Mouse (Mus musculus) mature B cell (primary cell): ENCODE data around the gene Lima1.
"Not testable (repeated sequence)": the region's sequence is repeated elsewhere in the genome, so short reads cannot be mapped to it uniquely, and the experiment has no call there.

ENCODE experiments used
- in situ Hi-C: fragments of 300-500 bp; cut with MboI; formaldehyde crosslinking; loops from 2 replicates; pipeline ENCODE4 v1.14.3; 2019

The Lima1 gene

GRCm38 (mm10) chr15:99875334-99875869 lies at the start of gene Lima1:
Lima1 (minus strand) TSS chr15:99875456.
- in situ Hi-C loops, result no loop called here

- in situ Hi-C loops, result no loop called here
Observed at GRCm38 (mm10) chr15:99919601-99920158, 44.4 kb upstream of the Lima1 start.

GRCm38 (mm10) chr15:99917264-99917663 lies 42.0 kb upstream of the Lima1 start:
- in situ Hi-C loops, result no loop called here

- in situ Hi-C loops, result no loop called here
Observed at GRCm38 (mm10) chr15:99914613-99915012, 39.4 kb upstream of the Lima1 start.

- in situ Hi-C loops, result no loop called here
Observed at GRCm38 (mm10) chr15:99911785-99912184, 36.5 kb upstream of the Lima1 start.

- in situ Hi-C loops, result not testable (repeated sequence)
Observed at GRCm38 (mm10) chr15:99909339-99909996, 34.2 kb upstream of the Lima1 start.

DNA sequence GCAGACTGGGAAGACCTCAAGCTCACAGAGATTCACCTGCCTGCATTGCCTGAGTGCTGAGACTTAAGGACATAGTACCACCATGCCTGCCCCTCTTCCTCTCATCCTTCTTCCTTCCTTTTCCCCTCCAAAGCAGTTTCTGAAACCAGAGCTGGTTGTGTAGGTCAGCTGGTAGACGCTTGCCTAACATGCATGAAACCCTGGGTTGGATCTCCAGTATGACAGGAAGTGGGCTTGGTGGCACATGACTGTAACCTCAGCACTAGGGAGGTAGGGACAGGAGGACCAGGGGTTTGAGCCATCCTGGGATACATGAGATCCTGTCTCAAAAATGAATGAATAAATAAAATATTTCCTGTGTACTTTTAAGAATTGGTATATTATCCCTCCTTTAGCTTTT lies 32.3 kb upstream of the Lima1 start:
- in situ Hi-C loops, result no loop called here

DNA sequence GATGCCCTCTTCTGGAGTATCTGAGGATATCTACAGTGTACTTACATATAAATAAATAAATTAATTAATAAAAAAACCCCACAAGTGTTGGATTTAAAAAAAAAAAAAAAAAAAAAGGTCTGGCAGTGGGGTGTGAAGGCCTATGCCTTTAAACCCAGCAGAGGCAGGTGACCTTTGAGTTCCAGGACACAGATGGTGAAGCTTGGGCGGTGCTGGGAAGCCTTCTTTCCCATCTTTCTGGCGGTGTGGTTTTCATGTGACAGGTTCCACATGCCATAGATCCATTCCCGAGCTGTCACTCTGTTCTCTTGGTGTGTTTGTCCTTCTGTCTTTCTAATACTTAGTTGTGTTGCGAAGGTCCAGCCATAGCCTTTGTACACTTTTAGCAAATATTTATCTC lies 31.8 kb upstream of the Lima1 start:
- in situ Hi-C loops, result no loop called here

DNA sequence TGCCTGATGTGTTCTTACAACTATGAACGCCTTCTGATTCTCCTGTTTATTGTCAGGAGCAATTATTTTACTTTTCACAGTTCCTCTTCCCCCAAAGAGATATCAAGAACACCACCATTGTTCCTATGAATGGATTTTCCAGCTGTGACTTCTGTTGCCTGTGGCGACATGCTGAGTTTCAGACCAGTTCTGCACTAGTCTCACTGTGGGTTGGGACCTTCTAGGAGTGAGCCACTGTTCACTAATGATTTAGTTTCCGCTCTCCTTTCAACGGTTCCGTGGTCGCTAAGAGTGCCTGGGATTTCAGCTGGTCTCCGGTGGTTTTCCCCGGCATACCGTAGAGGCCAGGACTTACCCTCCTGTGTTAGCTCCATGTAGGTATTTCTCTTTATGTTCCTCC lies 29.6 kb upstream of the Lima1 start:
- in situ Hi-C loops, result no loop called here

- in situ Hi-C loops, result no loop called here
Observed at GRCm38 (mm10) chr15:99904333-99904732, 29.1 kb upstream of the Lima1 start.

GRCm38 (mm10) chr15:99903227-99903626 lies 28.0 kb upstream of the Lima1 start:
- in situ Hi-C loops, result no loop called here

DNA sequence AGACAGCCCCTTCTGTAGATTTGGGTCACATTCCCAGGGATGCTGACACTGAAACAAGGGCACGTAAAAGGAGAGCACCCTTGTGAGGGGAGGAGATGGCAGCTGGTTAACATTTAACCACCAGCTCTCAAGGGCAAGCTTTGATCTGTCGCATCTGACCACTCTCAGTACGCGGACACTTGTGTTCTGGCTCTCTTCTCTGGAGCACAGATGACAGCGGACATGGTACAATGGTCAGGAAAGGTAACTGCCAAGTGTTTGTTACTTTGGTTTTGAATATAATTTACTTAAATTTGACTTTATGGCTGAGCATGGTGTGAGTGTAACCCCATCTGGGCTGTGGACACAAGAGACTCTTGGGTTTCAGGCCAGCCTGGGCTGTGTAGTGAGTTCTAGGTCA lies 27.5 kb upstream of the Lima1 start:
- in situ Hi-C loops, result no loop called here

- in situ Hi-C loops, result no loop called here
Observed at GRCm38 (mm10) chr15:99896621-99897020, 21.4 kb upstream of the Lima1 start.

DNA sequence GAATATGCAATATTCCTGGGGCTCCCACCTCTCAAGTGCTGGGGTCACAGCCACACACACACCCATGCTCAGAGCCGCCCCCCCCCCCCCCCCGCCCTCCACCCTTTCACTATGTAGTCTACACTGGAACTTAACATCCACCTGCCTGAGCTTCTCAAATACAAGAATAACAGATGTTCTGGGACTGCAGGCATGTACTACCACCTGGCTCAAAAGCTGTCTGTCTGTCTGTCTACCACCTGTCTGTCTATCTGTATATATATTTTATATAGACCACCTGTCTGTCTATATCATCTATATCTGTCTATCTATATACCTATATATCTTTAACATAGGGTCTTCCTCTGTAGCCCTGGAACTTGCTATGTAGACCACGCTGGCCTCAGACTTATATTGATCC lies 16.1 kb upstream of the Lima1 start:
- in situ Hi-C loops, result no loop called here

DNA sequence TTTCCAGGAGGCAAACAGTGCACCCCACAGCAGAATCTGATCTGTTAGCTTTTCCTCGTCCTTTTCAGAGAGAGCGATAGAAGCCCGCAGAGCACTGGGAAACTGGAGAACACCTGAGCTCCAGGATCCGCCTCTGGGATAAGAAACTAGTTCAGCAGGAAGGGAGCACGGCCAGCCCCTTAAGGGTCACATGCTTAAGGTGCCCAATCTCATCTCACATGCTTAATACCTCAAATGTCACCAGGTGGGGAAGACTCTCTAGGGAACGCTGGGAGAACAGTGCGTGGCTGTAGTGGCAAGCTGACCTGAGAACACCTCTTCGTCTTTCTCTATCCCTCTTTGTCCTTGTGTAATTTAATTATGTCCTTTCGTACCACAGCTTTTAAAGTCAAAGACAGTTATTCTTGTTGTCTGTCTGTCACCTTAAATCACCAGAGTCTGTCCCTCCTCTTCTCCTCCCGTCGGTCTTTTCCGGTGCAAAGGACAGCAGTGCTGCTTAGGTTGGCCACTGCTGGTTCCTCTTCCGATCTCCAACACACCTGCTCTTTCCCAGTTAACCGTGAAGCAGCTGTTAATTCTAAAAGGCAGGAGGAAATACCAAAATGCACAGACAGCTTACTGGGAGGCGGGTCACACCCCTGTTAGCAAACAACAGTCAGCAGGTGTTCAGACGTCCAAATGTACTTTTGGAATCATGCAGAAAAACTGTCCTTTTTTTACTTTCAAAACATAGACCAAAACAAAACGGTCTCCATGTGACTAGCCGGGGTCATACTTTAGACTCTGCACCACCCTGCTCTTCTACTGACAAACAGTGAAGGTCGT lies 15.4 kb upstream of the Lima1 start:
- in situ Hi-C loops, result no loop called here

DNA sequence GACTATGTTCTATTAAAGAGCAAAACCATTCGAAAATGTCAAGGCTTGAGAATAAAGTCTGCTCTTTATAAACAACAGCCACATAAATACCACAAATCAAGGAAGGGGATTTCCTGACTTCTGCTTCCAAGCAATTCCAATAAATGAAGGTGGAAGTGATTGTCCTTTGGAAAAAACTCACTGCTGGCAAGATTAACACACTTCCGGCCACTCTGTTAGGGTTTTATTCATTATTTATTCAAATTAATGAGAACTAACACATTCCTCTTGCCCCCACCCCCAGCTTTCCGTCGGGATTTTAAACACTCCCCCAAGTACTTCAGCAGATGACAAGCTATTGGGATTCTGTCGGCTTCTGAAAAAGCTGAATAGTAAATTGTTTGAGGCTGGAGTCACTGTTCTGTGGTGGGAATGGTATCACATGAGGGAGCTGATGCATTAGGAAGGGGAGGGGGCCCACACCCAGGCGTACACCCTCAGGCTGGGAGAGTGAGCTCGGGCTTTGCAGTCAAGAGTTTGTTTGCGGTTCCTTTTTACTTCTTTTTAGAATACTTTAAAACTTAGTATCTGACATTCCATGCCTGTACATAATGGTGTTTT lies 14.1 kb upstream of the Lima1 start:
- in situ Hi-C loops, result no loop called here

- in situ Hi-C loops, result not testable (repeated sequence)
Observed at GRCm38 (mm10) chr15:99887130-99887529, 11.9 kb upstream of the Lima1 start.

GRCm38 (mm10) chr15:99884038-99884437 lies 8.8 kb upstream of the Lima1 start:
- in situ Hi-C loops, result no loop called here

- in situ Hi-C loops, result no loop called here
Observed at GRCm38 (mm10) chr15:99878541-99878940, 3.3 kb upstream of the Lima1 start.

- in situ Hi-C loops, result no loop called here
Observed at GRCm38 (mm10) chr15:99874612-99875333, 483 bp downstream of the Lima1 start.

DNA sequence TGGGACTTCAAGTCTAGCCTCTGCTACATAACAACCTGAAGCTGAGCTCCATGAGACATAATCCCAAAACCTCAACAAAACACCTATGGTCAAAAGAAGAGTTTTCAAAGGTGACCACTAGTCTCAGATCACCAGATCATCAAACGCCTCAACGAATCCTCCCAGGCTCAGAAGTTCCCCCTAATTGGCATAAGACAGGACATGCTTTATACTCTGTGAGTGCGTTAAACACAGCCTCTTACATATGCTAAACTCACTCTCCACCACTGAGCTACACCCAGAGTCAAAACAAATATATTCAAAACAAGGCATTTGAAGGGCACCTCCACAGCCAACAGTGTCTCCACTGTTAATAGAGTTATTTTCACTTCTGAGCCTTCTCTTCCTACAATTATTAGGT lies 2.7 kb downstream of the Lima1 start:
- in situ Hi-C loops, result no loop called here

DNA sequence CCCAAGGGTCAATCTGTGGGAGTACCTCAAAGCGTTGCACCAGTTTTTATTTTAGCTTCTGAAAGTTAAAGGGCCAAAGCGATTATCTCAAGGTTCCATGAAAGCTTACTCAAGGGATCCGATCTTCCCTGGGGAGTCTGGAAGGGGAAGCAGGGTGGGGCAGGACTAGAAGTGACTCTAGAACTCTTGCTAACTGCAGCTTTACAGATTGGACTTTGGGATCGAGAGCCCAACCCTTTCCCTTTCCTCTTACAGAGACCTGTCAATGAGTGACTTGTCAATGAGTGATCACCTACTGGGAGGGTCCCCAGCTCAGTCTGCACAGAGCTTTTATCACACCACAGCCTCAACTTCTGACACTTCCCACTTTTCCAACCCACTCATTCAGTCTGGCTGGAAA lies 7.6 kb downstream of the Lima1 start:
- in situ Hi-C loops, result no loop called here
